Mouse (Mus musculus): ENCODE measurements around the gene Lpp.

Lpp gene

GRCm38 (mm10) chr16:24895160-24895559 lies 501.9 kb downstream of the Lpp start:
- ATAC-seq (ENCODE audit: insufficient number of reproducible peaks, low FRiP score, low TSS enrichment): no peak

GRCm38 (mm10) chr16:24897641-24898040 lies 504.3 kb downstream of the Lpp start:
- no peak for ATAC-seq (ENCODE audit: insufficient number of reproducible peaks, low FRiP score, low TSS enrichment)

- no peak for ATAC-seq (ENCODE audit: insufficient number of reproducible peaks, low FRiP score, low TSS enrichment)
Measured at GRCm38 (mm10) chr16:24900241-24900796, 507.0 kb downstream of the Lpp start.

- no peak for ATAC-seq (ENCODE audit: insufficient number of reproducible peaks, low FRiP score, low TSS enrichment)
Measured at GRCm38 (mm10) chr16:24901139-24901859, 508.0 kb downstream of the Lpp start.

GRCm38 (mm10) chr16:24902111-24902510 lies 508.8 kb downstream of the Lpp start:
- no peak for ATAC-seq (ENCODE audit: insufficient number of reproducible peaks, low FRiP score, low TSS enrichment)

GRCm38 (mm10) chr16:24908926-24909325 lies 515.6 kb downstream of the Lpp start:
- peak; percentile 74 for ATAC-seq (ENCODE audit: insufficient number of reproducible peaks, low FRiP score, low TSS enrichment)

GRCm38 (mm10) chr16:24910321-24910720 lies 517.0 kb downstream of the Lpp start:
- no peak for ATAC-seq (ENCODE audit: insufficient number of reproducible peaks, low FRiP score, low TSS enrichment)

GRCm38 (mm10) chr16:24910834-24911233 lies 517.5 kb downstream of the Lpp start:
- no peak for ATAC-seq (ENCODE audit: insufficient number of reproducible peaks, low FRiP score, low TSS enrichment)

GRCm38 (mm10) chr16:24912381-24912780 lies 519.1 kb downstream of the Lpp start:
- no peak for ATAC-seq (ENCODE audit: insufficient number of reproducible peaks, low FRiP score, low TSS enrichment)

- no peak for ATAC-seq (ENCODE audit: insufficient number of reproducible peaks, low FRiP score, low TSS enrichment)
Measured at GRCm38 (mm10) chr16:24913021-24913420, 519.7 kb downstream of the Lpp start.

GRCm38 (mm10) chr16:24913641-24914392 lies 520.5 kb downstream of the Lpp start:
- ATAC-seq (ENCODE audit: insufficient number of reproducible peaks, low FRiP score, low TSS enrichment): no peak

GRCm38 (mm10) chr16:24914393-24914751 lies 521.1 kb downstream of the Lpp start:
- 0 out of 2 replicates have a peak, but pooled peaks have one; percentile 53 for ATAC-seq (ENCODE audit: insufficient number of reproducible peaks, low FRiP score, low TSS enrichment)

GRCm38 (mm10) chr16:24915470-24915869 lies 522.2 kb downstream of the Lpp start:
- ATAC-seq (ENCODE audit: insufficient number of reproducible peaks, low FRiP score, low TSS enrichment): no peak

GRCm38 (mm10) chr16:24919349-24920012 lies 526.2 kb downstream of the Lpp start:
- ATAC-seq (ENCODE audit: insufficient number of reproducible peaks, low FRiP score, low TSS enrichment): no peak

GRCm38 (mm10) chr16:24930070-24930469 lies 536.8 kb downstream of the Lpp start:
- no peak for ATAC-seq (ENCODE audit: insufficient number of reproducible peaks, low FRiP score, low TSS enrichment)

- ATAC-seq (ENCODE audit: insufficient number of reproducible peaks, low FRiP score, low TSS enrichment): peak; percentile 97
Measured at GRCm38 (mm10) chr16:24930621-24931020, 537.3 kb downstream of the Lpp start.

GRCm38 (mm10) chr16:24932816-24933215 lies 539.5 kb downstream of the Lpp start:
- no peak for ATAC-seq (ENCODE audit: insufficient number of reproducible peaks, low FRiP score, low TSS enrichment)

GRCm38 (mm10) chr16:24933691-24934090 lies 540.4 kb downstream of the Lpp start:
- no peak for ATAC-seq (ENCODE audit: insufficient number of reproducible peaks, low FRiP score, low TSS enrichment)

GRCm38 (mm10) chr16:24941306-24942160 lies 548.2 kb downstream of the Lpp start:
- no peak for ATAC-seq (ENCODE audit: insufficient number of reproducible peaks, low FRiP score, low TSS enrichment)
